Mouse (Mus musculus): ENCODE results near the gene Snn. TPM values are rescaled to one million over a fixed set of nuclear protein-coding genes. Genes with fewer than 3 reads are reported as not detected.
A peak's percentile ranks its signal among the peaks of the same experiment; 100 is the strongest.

The Snn gene
- polyA plus RNA-seq, 1 experiment from 2014 or later = 147 TPM

DNA sequence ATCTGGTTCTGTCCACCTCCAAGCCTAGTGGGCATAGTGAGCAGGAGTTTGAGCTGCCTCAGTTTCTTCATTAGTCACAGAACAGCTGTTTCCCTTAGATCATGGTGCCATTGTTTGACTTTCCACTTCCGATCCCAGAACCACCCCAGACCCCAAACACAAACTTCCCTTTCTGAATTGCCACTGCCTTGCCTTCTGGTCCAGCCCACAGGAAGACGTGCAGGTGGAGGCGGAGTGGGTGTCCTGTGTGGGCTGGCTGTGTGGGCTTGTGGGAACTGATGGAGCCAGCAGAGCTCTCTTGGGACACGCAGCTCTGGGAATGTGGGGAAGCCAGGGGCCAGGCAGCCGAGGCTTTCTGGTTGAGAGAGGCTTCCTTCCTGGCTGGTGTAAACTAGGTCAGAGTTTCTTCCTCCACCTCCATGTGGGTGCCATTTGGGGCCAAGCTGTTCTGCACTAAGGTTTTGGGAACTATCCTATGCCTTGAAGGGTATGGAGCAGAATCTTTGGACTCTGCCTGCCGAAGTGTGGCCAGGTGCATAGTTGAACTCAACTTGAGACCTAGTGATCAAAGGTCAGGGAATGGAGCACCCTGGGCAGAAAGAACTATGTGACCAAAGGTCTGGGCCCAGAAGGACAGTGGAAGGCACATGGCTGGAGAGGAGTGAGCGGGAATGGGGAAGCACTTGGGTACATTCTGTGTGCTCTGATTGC, 9.1 kb downstream of the Snn start:
- peaks cover 55% of the 10 kb centered on the region for H3K4me1 ChIP-seq (replicated peaks; ENCODE audit: control insufficient read depth, insufficient read depth, low read length)
- H3K4me3 ChIP-seq (replicated peaks; ENCODE audit: low read length) = no peak overlapping the region
- H3K9me3 ChIP-seq (ENCODE audit: control insufficient read depth, low read length) = no peaks in the 10 kb centered on the region
- H3K36me3 ChIP-seq (replicated peaks; ENCODE audit: control insufficient read depth, insufficient read depth) = peaks cover 40% of the 10 kb centered on the region
- no peaks in the 10 kb centered on the region for H3K27me3 ChIP-seq (ENCODE audit: control insufficient read depth, insufficient read depth, low read length)
- peak overlapping the region; percentile 89; the same call in 1 of the 2 replicates for H3K4me2 ChIP-seq (replicated peaks)
- 74% methylated on average over 7 of the region's 7 CpGs for WGBS
- no peak overlapping the region for H3K9ac ChIP-seq
- H3K27ac ChIP-seq = 0 out of 2 replicates have a peak overlapping the region, but pooled peaks have one; percentile 52
- ATAC-seq (ENCODE audit: low FRiP score) (no peak), DNase-seq (ENCODE audit: low spot score) (no peak)

DNA sequence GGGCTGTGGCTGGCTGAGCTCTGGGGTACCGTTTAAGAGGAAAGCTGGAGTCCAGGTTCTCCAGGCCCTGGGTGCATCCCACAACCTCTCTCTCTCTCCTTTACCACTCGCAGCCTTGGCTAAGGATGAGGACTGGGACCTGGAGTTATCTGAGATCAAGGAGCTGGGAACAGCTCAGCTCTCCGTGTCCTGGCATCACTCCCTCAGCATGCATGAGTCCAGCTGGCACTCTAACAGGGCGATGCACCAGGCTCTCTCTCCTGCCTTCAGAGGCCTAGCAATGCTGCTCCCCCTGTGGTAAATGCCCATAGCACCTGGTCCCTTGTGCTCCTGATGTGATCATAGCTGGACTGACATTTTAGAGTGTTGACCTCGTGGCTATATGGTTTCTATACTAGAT, 10.4 kb downstream of the Snn start:
- peaks cover 46% of the 10 kb centered on the region for H3K4me1 ChIP-seq (replicated peaks; ENCODE audit: control insufficient read depth, insufficient read depth, low read length)
- H3K36me3 ChIP-seq (replicated peaks; ENCODE audit: control insufficient read depth, insufficient read depth) = peaks cover 53% of the 10 kb centered on the region
- no peaks in the 10 kb centered on the region for H3K27me3 ChIP-seq (ENCODE audit: control insufficient read depth, insufficient read depth, low read length)
- DNase-seq (ENCODE audit: low spot score) (no peak), ATAC-seq (ENCODE audit: low FRiP score) (no peak)
- H3K4me2 ChIP-seq (replicated peaks) = no peak overlapping the region
- no peak overlapping the region for H3K27ac ChIP-seq
- no peak overlapping the region for H3K9ac ChIP-seq
- 78% methylated on average over 5 of the region's 5 CpGs for WGBS
- no peaks in the 10 kb centered on the region for H3K9me3 ChIP-seq (ENCODE audit: control insufficient read depth, low read length)
- no peak overlapping the region for H3K4me3 ChIP-seq (replicated peaks; ENCODE audit: low read length)

DNA sequence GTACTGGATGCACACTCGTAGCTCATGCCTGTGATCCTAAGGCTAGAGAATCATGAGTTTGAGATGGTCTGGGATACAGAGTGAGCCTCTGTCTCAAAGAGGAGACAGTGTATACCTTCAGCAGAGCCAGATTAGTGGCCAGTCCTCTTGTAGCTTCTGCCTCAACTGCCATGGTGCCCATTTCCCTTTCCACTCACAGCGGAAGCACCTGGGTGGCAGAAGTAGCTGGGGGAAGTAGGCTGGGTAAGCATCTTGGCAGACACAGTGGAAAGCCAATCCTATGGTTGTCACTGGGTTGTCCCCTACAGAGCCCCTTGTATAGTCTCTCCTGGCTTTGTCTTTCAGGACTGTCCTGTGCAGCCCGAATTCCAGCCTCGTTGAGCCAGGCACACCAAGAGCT, 11.1 kb downstream of the Snn start:
- Histone ChIP-seq H3K27me3 (ENCODE audit: control insufficient read depth, insufficient read depth, low read length) (no peaks in the 10 kb centered on the region), H3K4me3 (replicated peaks; ENCODE audit: low read length) (no peak overlapping the region), H3K4me2 (replicated peaks) (no peak overlapping the region), H3K27ac (no peak overlapping the region), H3K9ac (no peak overlapping the region), H3K9me3 (ENCODE audit: control insufficient read depth, low read length) (no peaks in the 10 kb centered on the region), H3K36me3 (replicated peaks; ENCODE audit: control insufficient read depth, insufficient read depth) (peaks cover 59% of the 10 kb centered on the region), H3K4me1 (replicated peaks; ENCODE audit: control insufficient read depth, insufficient read depth, low read length) (peaks cover 46% of the 10 kb centered on the region)
- WGBS = 88% methylated on average over 4 of the region's 4 CpGs
- DNase-seq (ENCODE audit: low spot score) (no peak), ATAC-seq (ENCODE audit: low FRiP score) (no peak)

DNA sequence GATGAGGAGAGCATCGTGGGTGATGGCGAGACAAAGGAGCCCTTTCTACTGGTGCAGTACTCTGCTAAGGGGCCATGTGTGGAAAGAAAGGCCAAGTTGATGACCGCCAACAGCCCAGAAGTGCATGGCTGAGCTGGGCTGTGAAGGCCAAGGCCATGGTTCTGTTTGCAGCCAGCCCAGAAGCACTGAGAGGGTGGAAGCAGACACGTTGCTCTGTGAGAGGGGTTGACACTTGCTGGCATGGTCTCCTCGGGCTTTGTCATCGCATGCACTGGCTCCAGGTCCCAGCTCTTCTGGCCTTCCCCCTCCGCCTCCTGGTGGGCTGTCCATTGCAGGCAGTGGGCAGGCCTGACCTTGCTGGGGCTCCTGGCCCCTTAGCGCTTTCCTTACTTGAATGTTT, 11.7 kb downstream of the Snn start:
- Histone ChIP-seq H3K4me3 (replicated peaks; ENCODE audit: low read length) (no peak overlapping the region), H3K36me3 (replicated peaks; ENCODE audit: control insufficient read depth, insufficient read depth) (peaks cover 64% of the 10 kb centered on the region), H3K9ac (no peak overlapping the region), H3K27me3 (ENCODE audit: control insufficient read depth, insufficient read depth, low read length) (no peaks in the 10 kb centered on the region), H3K4me1 (replicated peaks; ENCODE audit: control insufficient read depth, insufficient read depth, low read length) (peaks cover 41% of the 10 kb centered on the region), H3K27ac (no peak overlapping the region; the same call in 1 of the 2 replicates), H3K9me3 (ENCODE audit: control insufficient read depth, low read length) (no peaks in the 10 kb centered on the region), H3K4me2 (replicated peaks) (no peak overlapping the region)
- DNase-seq (ENCODE audit: low spot score) (no peak), ATAC-seq (ENCODE audit: low FRiP score) (no peak)
- WGBS = 81% methylated on average over 8 of the region's 8 CpGs

DNA sequence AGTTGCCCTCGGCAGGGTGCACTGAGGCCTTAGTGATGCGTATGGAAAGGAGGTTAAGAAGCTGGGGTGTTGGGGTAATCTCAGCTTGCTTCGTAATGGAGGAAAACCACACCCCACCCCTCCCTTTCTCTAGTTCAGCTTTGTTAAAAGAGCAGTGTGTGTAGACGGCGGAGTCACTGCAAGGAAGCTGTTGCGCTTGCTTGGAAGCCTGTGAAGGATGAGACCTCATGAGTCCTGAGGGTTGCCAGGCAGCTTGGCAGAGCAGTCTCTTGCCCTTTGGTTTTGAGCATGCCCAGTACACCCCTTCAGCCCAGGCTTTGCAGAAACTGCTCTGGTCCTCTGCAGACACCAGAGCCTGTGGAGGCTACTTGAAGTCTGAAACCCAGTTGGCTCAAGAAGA, 12.3 kb downstream of the Snn start:
- Histone ChIP-seq H3K4me3 (replicated peaks; ENCODE audit: low read length) (no peak overlapping the region), H3K4me1 (replicated peaks; ENCODE audit: control insufficient read depth, insufficient read depth, low read length) (peaks cover 35% of the 10 kb centered on the region), H3K36me3 (replicated peaks; ENCODE audit: control insufficient read depth, insufficient read depth) (peaks cover 68% of the 10 kb centered on the region), H3K4me2 (replicated peaks) (no peak overlapping the region), H3K9me3 (ENCODE audit: control insufficient read depth, low read length) (no peaks in the 10 kb centered on the region), H3K27ac (no peak overlapping the region; the same call in 1 of the 2 replicates), H3K27me3 (ENCODE audit: control insufficient read depth, insufficient read depth, low read length) (no peaks in the 10 kb centered on the region), H3K9ac (no peak overlapping the region)
- WGBS = 70% methylated on average over 6 of the region's 6 CpGs
- DNase-seq (ENCODE audit: low spot score) (no peak), ATAC-seq (ENCODE audit: low FRiP score) (no peak)

DNA sequence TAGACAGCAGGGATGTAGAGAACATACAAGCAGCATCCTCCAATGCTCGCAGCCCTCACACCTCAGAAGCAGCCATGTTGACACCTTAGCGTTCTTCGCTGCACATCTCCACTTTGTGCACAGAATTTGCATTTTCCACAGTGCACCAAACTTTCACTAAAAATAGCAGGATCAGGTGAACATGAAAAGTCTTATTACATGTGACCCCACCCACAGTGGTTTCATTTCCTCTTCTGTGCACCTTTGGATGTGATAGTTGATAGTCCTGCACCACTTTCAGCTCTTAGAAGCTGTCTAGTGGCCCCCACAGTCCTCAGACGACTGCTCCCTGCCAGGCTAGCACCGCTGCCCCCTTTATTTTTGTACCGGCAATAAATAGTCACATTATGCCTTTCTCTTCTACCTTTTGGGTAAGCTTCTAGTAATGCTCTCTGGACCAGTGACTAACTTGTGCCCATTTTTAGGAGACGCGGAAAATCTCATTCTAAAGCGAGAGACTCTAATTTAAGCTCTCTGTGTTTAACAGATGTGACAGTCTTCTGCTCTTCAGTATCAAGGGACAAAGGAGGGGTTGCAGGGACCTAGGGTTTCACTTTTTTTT, 17.0 kb downstream of the Snn start:
- Histone ChIP-seq H3K9ac (no peak overlapping the region), H3K4me2 (replicated peaks) (no peak overlapping the region), H3K27me3 (ENCODE audit: control insufficient read depth, insufficient read depth, low read length) (no peaks in the 10 kb centered on the region), H3K27ac (no peak overlapping the region), H3K36me3 (replicated peaks; ENCODE audit: control insufficient read depth, insufficient read depth) (peaks cover 89% of the 10 kb centered on the region), H3K9me3 (ENCODE audit: control insufficient read depth, low read length) (no peaks in the 10 kb centered on the region), H3K4me1 (replicated peaks; ENCODE audit: control insufficient read depth, insufficient read depth, low read length) (peaks cover 6% of the 10 kb centered on the region; the same call in 1 of the 2 replicates), H3K4me3 (replicated peaks; ENCODE audit: low read length) (no peak overlapping the region)
- 89% methylated on average over 9 of the region's 9 CpGs for whole genome bisulfite sequencing
- DNase-seq (ENCODE audit: low spot score) (no peak), ATAC-seq (ENCODE audit: low FRiP score) (no peak)

DNA sequence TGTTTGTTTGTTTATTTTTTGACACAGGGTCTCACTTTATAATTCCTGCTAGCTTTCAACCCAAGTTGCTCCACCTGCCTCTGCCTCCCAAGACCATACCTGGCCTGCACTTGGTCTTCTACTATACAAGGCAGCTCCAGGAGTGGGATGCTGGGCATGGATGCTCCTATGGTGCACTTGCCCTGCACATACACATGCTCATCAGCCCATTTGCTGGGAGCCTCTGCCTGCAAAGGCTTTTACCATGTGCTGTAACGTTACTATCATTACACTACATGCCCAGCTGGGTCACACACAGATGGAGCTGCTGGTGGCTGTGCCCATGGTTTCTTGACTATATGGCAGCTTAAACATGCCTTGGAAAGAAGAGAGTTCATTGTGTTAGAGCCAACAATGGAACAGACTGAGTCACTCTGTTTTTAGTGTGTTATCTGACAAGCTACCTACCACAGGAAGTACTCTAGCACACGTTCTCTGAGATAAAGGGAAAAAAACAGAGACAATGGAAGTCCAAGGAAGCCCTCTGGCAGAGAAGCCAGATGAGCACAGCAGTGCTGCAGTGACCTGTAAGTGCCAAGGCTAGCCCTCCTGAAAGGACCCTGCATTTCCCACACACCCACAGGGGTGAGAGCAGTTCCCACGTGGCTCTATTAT, 17.6 kb downstream of the Snn start:
- Histone ChIP-seq H3K4me3 (replicated peaks; ENCODE audit: low read length) (no peak overlapping the region), H3K27ac (no peak overlapping the region), H3K36me3 (replicated peaks; ENCODE audit: control insufficient read depth, insufficient read depth) (peaks cover 89% of the 10 kb centered on the region), H3K27me3 (ENCODE audit: control insufficient read depth, insufficient read depth, low read length) (no peaks in the 10 kb centered on the region), H3K4me1 (replicated peaks; ENCODE audit: control insufficient read depth, insufficient read depth, low read length) (no peaks in the 10 kb centered on the region), H3K4me2 (replicated peaks) (no peak overlapping the region), H3K9me3 (ENCODE audit: control insufficient read depth, low read length) (no peaks in the 10 kb centered on the region), H3K9ac (no peak overlapping the region)
- DNase-seq (ENCODE audit: low spot score) (no peak), ATAC-seq (ENCODE audit: low FRiP score) (no peak)
- WGBS = 81% methylated on average over 3 of the region's 3 CpGs

- WGBS = 95% methylated on average over 8 of the region's 8 CpGs
- DNase-seq (ENCODE audit: low spot score) (no peak), ATAC-seq (ENCODE audit: low FRiP score) (no peak)
- Histone ChIP-seq H3K36me3 (replicated peaks; ENCODE audit: control insufficient read depth, insufficient read depth) (peaks cover 85% of the 10 kb centered on the region), H3K27me3 (ENCODE audit: control insufficient read depth, insufficient read depth, low read length) (no peaks in the 10 kb centered on the region), H3K9me3 (ENCODE audit: control insufficient read depth, low read length) (no peaks in the 10 kb centered on the region), H3K27ac (no peak overlapping the region), H3K9ac (no peak overlapping the region), H3K4me2 (replicated peaks) (no peak overlapping the region), H3K4me1 (replicated peaks; ENCODE audit: control insufficient read depth, insufficient read depth, low read length) (no peaks in the 10 kb centered on the region), H3K4me3 (replicated peaks; ENCODE audit: low read length) (no peak overlapping the region)
Observed at GRCm38 (mm10) chr16:11084181-11084580, 23.4 kb downstream of the Snn start.

GRCm38 (mm10) chr16:11086299-11086698, 25.6 kb downstream of the Snn start:
- Histone ChIP-seq H3K27me3 (ENCODE audit: control insufficient read depth, insufficient read depth, low read length) (no peaks in the 10 kb centered on the region), H3K36me3 (replicated peaks; ENCODE audit: control insufficient read depth, insufficient read depth) (peaks cover 85% of the 10 kb centered on the region), H3K27ac (no peak overlapping the region), H3K9ac (no peak overlapping the region), H3K9me3 (ENCODE audit: control insufficient read depth, low read length) (no peaks in the 10 kb centered on the region), H3K4me2 (replicated peaks) (no peak overlapping the region), H3K4me1 (replicated peaks; ENCODE audit: control insufficient read depth, insufficient read depth, low read length) (no peaks in the 10 kb centered on the region), H3K4me3 (replicated peaks; ENCODE audit: low read length) (no peak overlapping the region)
- 93% methylated on average over 3 of the region's 3 CpGs for WGBS
- ATAC-seq (ENCODE audit: low FRiP score) = no peak
- no peak for DNase-seq (ENCODE audit: low spot score)

Data from hindbrain, embryonic 14.5 days (tissue).